Mouse (Mus musculus) liver, postnatal 0 days (tissue): ENCODE results near the gene Pth2.

Source experiments
- CTCF ChIP-seq: sonication (generic); IDR thresholded peaks from 2 replicates; pipeline ENCODE4 v1.5.1; 2016; ENCODE audit warnings: antibody characterized with exemption, low read depth
- EP300 ChIP-seq: IDR thresholded peaks from 2 replicates; pipeline ENCODE4 v1.6.1; 2016; ENCODE audit warnings: antibody characterized with exemption, low read depth, mild to moderate bottlenecking

- TF ChIP-seq EP300: no peak
- TF ChIP-seq CTCF: no peak
Observed at GRCm38 (mm10) chr7:45180896-45181477, at the start of gene Pth2.
